Mouse (Mus musculus) forebrain, embryonic 15.5 days (tissue): ENCODE results near the gene Pde4d. TPM values are rescaled to one million over a fixed set of nuclear protein-coding genes. Genes with fewer than 3 reads are reported as not detected.

Experiments used
- ATAC-seq: fragments of 200-750 bp; cut with Nextera tagmentation; replicated peaks from 2 replicates; pipeline ENCODE4 v1.8.0; 2017; ENCODE audit warnings: mild to moderate bottlenecking, moderate TSS enrichment, moderate library complexity
- H3K27ac ChIP-seq: fragments of 300-500 bp; sonication (generic); replicated peaks from 2 replicates; pipeline ENCODE4 v1.5.1; 2015; ENCODE audit warnings: mild to moderate bottlenecking, inconsistent platforms
- H3K27me3 ChIP-seq: fragments of 300-500 bp; sonication (generic); 2 replicates; pipeline ENCODE4 v1.6.1; 2015; ENCODE audit warnings: inconsistent platforms
- H3K36me3 ChIP-seq: fragments of 300-500 bp; sonication (generic); 2 replicates; pipeline ENCODE4 v1.6.1; 2015; ENCODE audit warnings: mild to moderate bottlenecking, inconsistent platforms
- H3K4me1 ChIP-seq: fragments of 300-500 bp; sonication (generic); 2 replicates; pipeline ENCODE4 v1.6.1; 2015; ENCODE audit warnings: inconsistent platforms
- H3K4me2 ChIP-seq: fragments of 300-500 bp; sonication (generic); replicated peaks from 2 replicates; pipeline ENCODE4 v1.6.1; 2015; ENCODE audit warnings: mild to moderate bottlenecking, inconsistent platforms
- H3K4me3 ChIP-seq: fragments of 300-500 bp; sonication (generic); 2 replicates; pipeline ENCODE4 v1.5.1; 2015; ENCODE audit warnings: mild to moderate bottlenecking, inconsistent platforms
- H3K9ac ChIP-seq: fragments of 300-500 bp; sonication (generic); replicated peaks from 2 replicates; pipeline ENCODE4 v1.6.1; 2015; ENCODE audit warnings: mild to moderate bottlenecking, inconsistent platforms
- H3K9me3 ChIP-seq: fragments of 300-500 bp; sonication (generic); 2 replicates; pipeline ENCODE4 v1.6.1; 2016; ENCODE audit warnings: inconsistent platforms
- WGBS: fragments of 180-500 bp; shearing (Covaris S2); methylation state at CpG from one replicate; pipeline ENCODE4 v1.1.7; 2015; ENCODE audit warnings: mixed read lengths; 5-methylcytosine and 5-hydroxymethylcytosine counted together
- polyA plus RNA-seq: library from polyadenylated mRNA; unstranded; fragments of >200 nt; fragmentation: Nextera tagmentation; extraction: Ambion mirVana; gene quantifications from 2 replicates; pipeline ENCODE4 v1.2.1, GENCODE M21; 2015

The Pde4d gene
- polyA plus RNA-seq, 1 experiment from 2014 or later, result 16.3 TPM

GRCm38 (mm10) chr13:109841140-109841822 lies 1391.5 kb downstream of the Pde4d start:
- Histone ChIP-seq H3K4me2 (no peak overlapping the region), H3K9me3 (no peaks in the 10 kb centered on the region), H3K4me1 (no peaks in the 10 kb centered on the region), H3K27ac (no peak overlapping the region), H3K36me3 (no peaks in the 10 kb centered on the region), H3K27me3 (no peaks in the 10 kb centered on the region), H3K9ac (no peak overlapping the region), H3K4me3 (no peak overlapping the region)
- no peak for ATAC-seq
- 88% methylated on average over 2 of the region's 2 CpGs for WGBS

- no peak overlapping the region for H3K9ac ChIP-seq
- no peaks in the 10 kb centered on the region for H3K36me3 ChIP-seq
- WGBS, result 96% methylated on average over 2 of the region's 2 CpGs
- no peak overlapping the region for H3K27ac ChIP-seq
- ATAC-seq, result no peak
- no peaks in the 10 kb centered on the region for H3K9me3 ChIP-seq
- H3K27me3 ChIP-seq, result no peaks in the 10 kb centered on the region
- no peak overlapping the region for H3K4me3 ChIP-seq
- H3K4me1 ChIP-seq, result no peaks in the 10 kb centered on the region
- H3K4me2 ChIP-seq, result no peak overlapping the region
Observed at GRCm38 (mm10) chr13:109842982-109843381, 1393.2 kb downstream of the Pde4d start.

DNA sequence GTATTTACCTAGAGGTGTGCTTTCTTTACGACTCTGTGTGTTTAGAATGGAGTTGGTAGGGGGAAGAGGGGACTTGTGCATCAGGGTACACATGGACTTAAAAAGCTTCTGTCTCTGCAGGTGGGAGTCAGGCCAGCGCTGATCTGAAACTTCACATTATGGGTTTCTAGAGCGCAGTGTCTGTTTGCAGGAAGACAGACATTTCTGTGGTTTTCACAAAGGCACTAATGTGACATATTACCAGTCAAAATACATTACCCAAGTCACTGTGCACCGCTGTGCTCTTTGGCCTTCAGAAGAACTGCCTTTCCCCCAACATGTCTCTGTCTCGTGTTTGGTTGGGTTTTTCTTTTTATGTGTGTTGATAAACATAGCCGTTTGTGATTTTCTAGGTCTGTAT lies 1395.1 kb downstream of the Pde4d start:
- H3K9ac ChIP-seq, result no peak overlapping the region
- H3K27me3 ChIP-seq, result no peaks in the 10 kb centered on the region
- no peak overlapping the region for H3K27ac ChIP-seq
- WGBS, result 94% methylated on average over 6 of the region's 6 CpGs
- ATAC-seq, result no peak
- H3K4me1 ChIP-seq, result no peaks in the 10 kb centered on the region
- H3K4me2 ChIP-seq, result no peak overlapping the region
- no peak overlapping the region for H3K4me3 ChIP-seq
- H3K9me3 ChIP-seq, result no peaks in the 10 kb centered on the region
- no peaks in the 10 kb centered on the region for H3K36me3 ChIP-seq

DNA sequence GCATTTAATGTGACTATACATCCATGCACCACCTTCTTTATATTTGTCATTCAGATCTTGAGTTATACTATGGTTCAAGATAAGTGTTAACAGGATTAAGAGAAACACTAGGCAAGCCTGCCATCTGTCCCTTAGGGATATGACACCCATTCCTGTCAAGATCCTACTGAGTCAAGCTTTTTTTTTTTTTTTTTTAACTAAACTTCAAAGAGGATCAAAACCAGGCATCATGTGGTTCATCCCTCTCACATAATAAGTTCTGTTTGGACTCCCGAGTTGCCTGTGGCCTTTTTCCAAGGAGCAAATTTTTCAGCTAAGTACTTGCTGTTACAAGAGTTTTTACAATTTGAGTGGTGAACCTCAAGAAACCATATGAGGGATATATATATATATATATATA lies 1414.1 kb downstream of the Pde4d start:
- ATAC-seq, result no peak
- Histone ChIP-seq H3K4me2 (no peak overlapping the region), H3K4me3 (no peak overlapping the region), H3K27ac (no peak overlapping the region), H3K9me3 (no peaks in the 10 kb centered on the region), H3K36me3 (no peaks in the 10 kb centered on the region), H3K27me3 (no peaks in the 10 kb centered on the region), H3K9ac (no peak overlapping the region), H3K4me1 (no peaks in the 10 kb centered on the region)
- 67% methylated on average over 1 of the region's 1 CpGs for WGBS

DNA sequence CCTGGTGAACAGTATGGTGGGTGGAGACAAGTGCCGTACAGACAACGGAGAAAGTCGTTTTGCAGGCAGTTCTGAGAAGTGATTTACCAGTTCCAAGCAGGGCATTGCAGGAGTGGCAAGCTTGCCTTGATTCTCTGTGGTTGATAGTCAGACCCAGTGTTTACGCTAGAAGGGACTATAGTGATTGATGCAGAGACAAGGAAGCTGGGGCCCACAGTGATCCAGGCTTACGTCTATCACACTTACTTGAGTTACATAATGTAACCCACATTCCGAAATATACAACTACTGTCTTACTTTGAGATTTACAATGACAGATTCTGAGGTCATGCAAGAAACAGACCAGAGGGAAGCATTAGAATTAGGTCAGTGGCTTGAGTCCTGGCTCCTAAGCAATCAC lies 1414.6 kb downstream of the Pde4d start:
- Histone ChIP-seq H3K4me1 (no peaks in the 10 kb centered on the region), H3K9me3 (no peaks in the 10 kb centered on the region), H3K4me3 (no peak overlapping the region), H3K27ac (no peak overlapping the region), H3K27me3 (no peaks in the 10 kb centered on the region), H3K4me2 (no peak overlapping the region), H3K36me3 (no peaks in the 10 kb centered on the region), H3K9ac (no peak overlapping the region)
- 87% methylated on average over 6 of the region's 6 CpGs for WGBS
- ATAC-seq, result no peak

DNA sequence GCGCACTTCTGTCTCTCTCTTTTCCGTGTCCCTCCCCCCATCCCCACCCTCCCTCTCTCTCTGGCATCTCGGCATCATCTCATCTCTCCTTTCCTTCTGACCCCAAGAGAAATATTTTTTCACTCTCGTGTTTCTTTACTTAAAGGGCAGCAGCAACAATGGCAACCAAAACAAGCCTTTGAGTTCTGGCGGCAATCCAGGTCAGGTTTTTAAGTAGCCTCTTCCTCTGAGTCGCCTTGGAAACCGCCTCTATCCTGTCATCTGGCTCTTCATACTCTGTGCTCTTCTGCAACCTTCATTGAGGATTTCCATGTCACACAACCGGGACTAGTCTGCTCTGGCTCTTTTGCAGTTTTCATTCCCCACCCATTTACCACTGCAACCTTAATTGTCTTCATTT lies 1430.6 kb downstream of the Pde4d start:
- Histone ChIP-seq H3K4me3 (no peak overlapping the region), H3K36me3 (no peaks in the 10 kb centered on the region), H3K9ac (no peak overlapping the region), H3K9me3 (no peaks in the 10 kb centered on the region), H3K4me2 (no peak overlapping the region), H3K27ac (no peak overlapping the region), H3K4me1 (no peaks in the 10 kb centered on the region), H3K27me3 (no peaks in the 10 kb centered on the region)
- 64% methylated on average over 8 of the region's 8 CpGs for WGBS
- ATAC-seq, result no peak

DNA sequence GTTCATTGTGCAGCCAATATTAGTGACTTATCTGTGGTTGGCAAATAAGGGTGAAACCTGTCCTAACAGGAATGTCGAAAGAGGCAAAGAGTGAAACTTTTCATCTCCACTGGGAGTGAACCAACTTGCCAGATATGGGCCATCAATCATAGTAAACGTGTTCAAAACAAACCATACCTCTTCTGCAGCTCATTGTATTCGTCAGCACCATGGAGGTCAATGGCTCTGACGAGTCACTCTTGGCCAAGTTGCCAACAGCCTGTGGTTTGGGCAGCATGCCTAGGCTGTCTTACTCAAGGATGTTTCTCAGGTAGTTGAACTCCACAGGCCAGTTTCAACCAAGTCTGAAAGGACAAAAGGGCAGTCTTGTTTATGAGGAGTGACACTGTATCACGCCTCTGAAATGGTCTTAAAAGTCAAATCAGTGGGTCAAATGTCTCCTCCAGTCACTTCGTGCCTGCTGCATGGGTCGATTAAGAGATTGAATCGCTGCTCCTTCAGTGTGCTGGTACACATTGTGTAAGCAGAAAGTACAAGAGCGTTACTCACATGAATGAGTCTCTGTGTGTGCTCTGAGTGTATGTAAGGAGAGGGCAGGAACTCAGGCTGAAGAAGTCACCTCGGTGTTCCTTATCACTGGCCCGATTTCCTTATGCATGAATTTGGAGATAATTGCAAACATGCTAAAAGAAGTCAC lies 1431.6 kb downstream of the Pde4d start:
- Histone ChIP-seq H3K27me3 (no peaks in the 10 kb centered on the region), H3K4me3 (no peak overlapping the region), H3K9me3 (no peaks in the 10 kb centered on the region), H3K4me2 (no peak overlapping the region), H3K36me3 (no peaks in the 10 kb centered on the region), H3K9ac (no peak overlapping the region), H3K4me1 (no peaks in the 10 kb centered on the region), H3K27ac (no peak overlapping the region)
- WGBS, result 89% methylated on average over 11 of the region's 11 CpGs
- ATAC-seq, result no peak

DNA sequence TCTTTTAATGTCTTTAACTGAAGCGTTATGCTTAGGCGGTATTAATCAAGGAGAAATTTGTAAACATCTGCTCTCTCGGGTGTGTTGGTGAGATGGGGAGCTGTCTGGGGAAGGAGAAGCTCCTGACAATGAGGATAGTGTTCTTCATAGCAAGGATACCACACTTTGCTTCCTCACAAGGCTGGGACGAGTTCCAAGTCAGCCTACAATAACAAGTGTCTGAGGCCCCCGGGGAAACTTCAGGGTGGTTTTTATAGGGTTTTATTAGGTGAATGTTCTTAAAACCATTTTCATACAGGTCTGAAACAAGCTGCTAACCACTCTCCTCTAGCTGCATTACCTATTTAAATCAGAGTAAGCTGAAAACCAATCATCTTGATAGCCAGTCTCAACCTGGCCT lies 1433.9 kb downstream of the Pde4d start:
- Histone ChIP-seq H3K36me3 (no peaks in the 10 kb centered on the region), H3K27me3 (no peaks in the 10 kb centered on the region), H3K4me3 (no peak overlapping the region), H3K27ac (no peak overlapping the region), H3K4me1 (no peaks in the 10 kb centered on the region), H3K9me3 (no peaks in the 10 kb centered on the region), H3K4me2 (no peak overlapping the region), H3K9ac (no peak overlapping the region)
- ATAC-seq, result no peak
- WGBS, result 65% methylated on average over 5 of the region's 5 CpGs

DNA sequence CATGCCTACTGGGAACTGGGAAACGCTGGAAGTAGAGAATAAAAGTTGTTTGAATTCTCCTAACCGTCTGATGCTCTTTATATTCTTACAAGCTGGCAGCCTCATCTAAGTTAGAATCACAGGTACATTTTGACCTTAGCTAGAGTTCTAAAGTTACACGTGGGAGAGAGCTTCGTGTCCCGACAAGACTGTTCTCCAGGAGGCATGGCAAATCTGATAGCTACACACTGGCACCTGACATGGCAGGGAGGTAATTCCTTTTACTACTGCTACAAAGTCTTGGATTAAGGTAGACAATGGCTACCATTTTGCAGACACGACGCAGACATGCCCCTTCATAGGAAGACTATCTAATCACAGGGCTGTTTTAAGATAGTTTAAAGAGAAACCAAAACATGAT lies 1435.1 kb downstream of the Pde4d start:
- no peaks in the 10 kb centered on the region for H3K36me3 ChIP-seq
- ATAC-seq, result no peak
- no peaks in the 10 kb centered on the region for H3K9me3 ChIP-seq
- H3K4me2 ChIP-seq, result no peak overlapping the region
- no peak overlapping the region for H3K27ac ChIP-seq
- H3K27me3 ChIP-seq, result no peaks in the 10 kb centered on the region
- WGBS, result 91% methylated on average over 7 of the region's 7 CpGs
- H3K4me1 ChIP-seq, result no peaks in the 10 kb centered on the region
- H3K9ac ChIP-seq, result no peak overlapping the region
- H3K4me3 ChIP-seq, result no peak overlapping the region

DNA sequence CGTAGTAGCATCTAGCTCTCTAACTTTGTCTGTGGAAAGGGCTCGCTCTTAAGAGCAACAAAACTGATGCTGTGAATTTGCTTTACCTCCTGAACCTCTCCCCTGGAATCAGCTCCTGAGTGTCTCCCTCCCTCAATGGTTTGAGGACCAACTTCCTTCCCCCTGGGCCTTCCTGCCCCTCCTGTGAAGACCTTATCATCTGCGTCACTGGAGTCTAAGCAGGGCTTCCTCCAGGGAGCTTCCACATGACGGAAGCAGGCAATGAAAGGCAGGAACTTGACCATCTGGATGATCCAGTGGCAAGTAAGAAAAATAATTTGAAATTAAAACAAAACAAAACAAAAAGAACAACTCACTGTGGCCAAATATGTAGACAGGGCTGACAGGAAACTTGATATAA lies 1438.5 kb downstream of the Pde4d start:
- no peak overlapping the region for H3K9ac ChIP-seq
- 96% methylated on average over 4 of the region's 4 CpGs for WGBS
- no peaks in the 10 kb centered on the region for H3K9me3 ChIP-seq
- H3K4me1 ChIP-seq, result no peaks in the 10 kb centered on the region
- no peak overlapping the region for H3K27ac ChIP-seq
- H3K4me3 ChIP-seq, result no peak overlapping the region
- H3K27me3 ChIP-seq, result no peaks in the 10 kb centered on the region
- H3K36me3 ChIP-seq, result no peaks in the 10 kb centered on the region
- ATAC-seq, result no peak
- no peak overlapping the region for H3K4me2 ChIP-seq

DNA sequence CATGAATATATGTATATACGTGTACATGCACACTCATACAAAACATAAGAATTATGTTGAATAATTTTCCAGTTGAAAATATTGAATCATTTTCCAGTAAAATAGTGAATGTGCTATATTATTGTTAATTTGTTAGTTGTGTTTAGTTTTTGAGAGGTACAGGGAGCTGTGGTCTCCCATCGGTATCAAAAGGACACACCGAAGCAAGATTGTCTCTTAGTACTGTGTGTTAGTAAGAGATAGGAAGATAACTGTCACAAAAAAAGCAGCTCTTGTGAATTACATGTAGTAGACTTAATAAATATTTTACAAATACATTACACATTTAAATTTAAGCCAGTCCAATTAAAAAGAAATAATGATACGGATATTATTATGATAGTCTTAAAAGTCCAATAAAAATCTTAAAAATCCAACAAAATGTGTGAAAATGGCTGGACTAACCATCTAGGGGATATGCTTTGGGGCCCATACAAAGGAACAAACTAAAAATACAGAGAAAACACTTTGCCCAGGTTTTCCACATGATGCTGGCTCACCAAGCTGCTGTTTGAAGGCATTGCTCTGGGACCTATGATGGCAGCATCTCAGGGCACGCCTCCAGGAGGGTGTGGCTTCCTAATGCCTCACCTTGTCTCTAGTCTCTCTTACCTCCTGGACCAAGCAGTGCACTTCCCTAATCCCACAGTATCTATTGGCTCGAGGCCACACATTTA lies 1441.6 kb downstream of the Pde4d start:
- Histone ChIP-seq H3K4me3 (no peak overlapping the region), H3K27me3 (no peaks in the 10 kb centered on the region), H3K9me3 (no peaks in the 10 kb centered on the region), H3K4me2 (no peak overlapping the region), H3K27ac (no peak overlapping the region), H3K4me1 (no peaks in the 10 kb centered on the region), H3K9ac (no peak overlapping the region), H3K36me3 (no peaks in the 10 kb centered on the region)
- no peak for ATAC-seq
- 83% methylated on average over 6 of the region's 6 CpGs for WGBS

DNA sequence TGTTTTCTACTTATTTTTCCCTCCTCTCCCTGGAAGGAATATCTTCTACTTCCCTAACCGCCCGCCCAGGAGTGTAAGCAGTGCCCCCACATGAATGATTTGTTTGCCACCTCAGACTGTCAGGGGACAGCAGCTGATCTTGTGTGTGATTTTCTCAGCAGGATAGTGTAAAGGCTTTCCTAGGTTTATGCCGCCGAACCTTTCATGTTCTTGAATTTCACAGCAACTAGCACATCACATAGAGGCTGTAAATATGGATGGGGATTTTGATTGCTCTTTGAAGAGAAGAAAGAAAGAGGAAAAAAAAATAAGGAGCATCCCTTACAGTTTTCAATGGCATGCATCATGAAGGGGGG lies 1442.1 kb downstream of the Pde4d start:
- no peak overlapping the region for H3K27ac ChIP-seq
- H3K4me3 ChIP-seq, result no peak overlapping the region
- no peak for ATAC-seq
- no peaks in the 10 kb centered on the region for H3K4me1 ChIP-seq
- H3K4me2 ChIP-seq, result no peak overlapping the region
- H3K9ac ChIP-seq, result no peak overlapping the region
- 72% methylated on average over 4 of the region's 4 CpGs for WGBS
- no peaks in the 10 kb centered on the region for H3K9me3 ChIP-seq
- no peaks in the 10 kb centered on the region for H3K27me3 ChIP-seq
- no peaks in the 10 kb centered on the region for H3K36me3 ChIP-seq
